Mouse (Mus musculus) mesoderm, embryonic 11.5 days (tissue): ENCODE measurements at regions not wholly inside any gene's neighbourhood (a gene's known extent, or its start where the extent isn't known, plus 50 kb on each side); places are given as distances from the start of the nearest gene placed in this dataset.
"Not testable (repeated sequence)": the region's sequence is repeated elsewhere in the genome, so short reads cannot be mapped to it uniquely, and the experiment has no call there.

Source experiments
- DNase-seq: peaks from one replicate; pipeline ENCODE4 v3.0.0-alpha.2; 2012; ENCODE audit warnings: low read depth, low spot score

DNA sequence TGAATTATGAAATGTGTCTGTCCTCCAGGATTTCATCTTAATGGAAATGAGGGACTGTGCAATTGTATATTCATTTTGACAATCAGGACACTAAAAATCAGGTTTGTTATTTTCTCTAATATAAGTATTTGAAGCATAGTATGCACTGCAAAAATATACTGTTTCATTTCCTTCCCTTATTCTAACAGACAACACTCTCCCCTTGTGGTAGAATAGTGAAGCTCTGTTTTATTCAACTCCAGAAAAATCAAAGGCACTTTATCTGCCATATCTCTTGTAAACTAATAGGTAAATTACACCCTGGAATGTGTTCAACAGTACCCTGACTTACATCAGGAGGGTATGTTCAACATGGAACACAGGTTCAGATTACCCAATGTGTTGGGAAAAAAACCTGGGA, 137.7 kb upstream of the Zfp960 start:
- no peak for DNase-seq

GRCm38 (mm10) chr17:16951092-16952016, 112.6 kb upstream of the Zfp960 start:
- peak; percentile 87 for DNase-seq

GRCm38 (mm10) chr17:16952146-16952545, 111.8 kb upstream of the Zfp960 start:
- DNase-seq, result not testable (repeated sequence)

- DNase-seq, result not testable (repeated sequence)
These were observed 66.7 kb upstream of the Zfp960 start for GRCm38 (mm10) chr17:16997241-16997640.

GRCm38 (mm10) chr17:17004632-17005265, 59.2 kb upstream of the Zfp960 start:
- peak; percentile 88 for DNase-seq

DNA sequence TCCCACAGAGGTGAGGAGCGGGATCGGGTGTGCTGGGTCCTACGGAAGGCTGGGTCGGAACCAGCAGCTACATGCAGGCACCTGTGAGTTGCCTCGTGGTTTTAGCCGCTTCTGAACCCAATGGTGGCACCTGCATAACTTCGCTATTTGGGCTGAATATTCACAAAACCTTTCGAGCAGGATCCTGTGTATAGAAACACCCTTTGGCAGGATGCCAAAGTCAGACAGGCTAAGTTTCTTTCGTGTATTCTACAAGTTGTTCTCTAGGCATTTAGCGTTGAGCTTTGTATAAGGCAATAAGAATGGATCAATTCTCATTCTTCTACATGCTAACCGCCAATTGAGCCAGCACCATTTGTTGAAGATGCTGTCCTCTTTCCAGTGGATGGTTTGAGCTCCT, 58.6 kb upstream of the Zfp960 start:
- peak; percentile 39 for DNase-seq
